Mouse (Mus musculus) E14TG2a.4 (cell line): ENCODE measurements around the gene Cd8b1.
"Not testable (repeated sequence)": the region's sequence is repeated elsewhere in the genome, so short reads cannot be mapped to it uniquely, and the experiment has no call there.

Source experiments
- CTCF ChIP-seq: conservative IDR thresholded peaks from 2 replicates; pipeline ENCODE4 v1.5.1; 2014; ENCODE audit warnings: low read length
- NANOG ChIP-seq: IDR thresholded peaks from 2 replicates; pipeline ENCODE4 v1.6.1; 2014; ENCODE audit warnings: borderline replicate concordance, low read length, mixed read lengths
- POU5F1 ChIP-seq: IDR thresholded peaks from 2 replicates; pipeline ENCODE4 v1.6.1; 2014; ENCODE audit warnings: low read length, borderline replicate concordance

- not testable (repeated sequence) for TF ChIP-seq CTCF, NANOG, POU5F1
Measured at GRCm38 (mm10) chr6:71331491-71331890, 8.9 kb downstream of the Cd8b1 start.
